Mouse (Mus musculus) bone marrow macrophage, adult 2 months (primary cell): ENCODE results near the gene Ttll1.

ENCODE experiments used
- CTCF ChIP-seq: IDR thresholded peaks from 2 replicates; pipeline ENCODE4 v1.5.1; 2012; ENCODE audit warnings: low read depth, mild to moderate bottlenecking, low read length, moderate library complexity
- POLR2A ChIP-seq: IDR thresholded peaks from 2 replicates; pipeline ENCODE4 v1.6.1; 2012; ENCODE audit warnings: mild to moderate bottlenecking, low read depth, low read length, borderline replicate concordance

DNA sequence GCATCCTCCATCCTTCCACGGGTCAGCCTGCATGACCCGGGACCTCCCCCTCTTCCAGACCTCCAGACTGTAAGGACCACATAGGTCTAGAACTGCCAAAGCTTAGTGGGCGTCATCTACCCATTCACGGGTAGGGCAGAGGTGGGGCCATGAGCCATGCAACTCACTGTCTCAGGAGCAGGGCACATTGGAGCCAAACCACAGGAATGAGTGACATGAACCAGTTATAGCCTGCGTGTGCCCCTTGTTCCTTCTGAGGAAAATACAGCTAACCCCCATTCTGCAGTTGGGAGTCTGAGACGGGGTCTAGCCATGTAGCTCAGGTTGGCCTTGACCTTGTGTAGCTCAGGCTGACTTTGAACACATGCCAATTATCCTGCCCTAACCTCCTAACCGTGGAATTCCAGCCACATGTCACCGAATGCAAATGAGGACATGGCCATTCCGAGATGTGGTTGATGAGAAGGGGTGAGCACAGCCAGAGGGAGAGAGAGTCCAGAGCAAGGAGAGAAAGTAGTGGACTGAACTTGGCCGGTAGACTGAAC lies 29.4 kb downstream of the Ttll1 start:
- TF ChIP-seq POLR2A: no peak
- TF ChIP-seq CTCF: no peak
